Mouse (Mus musculus): ENCODE data around the gene Decr2. TPM values are rescaled to one million over a fixed set of nuclear protein-coding genes. Genes with fewer than 3 reads are reported as not detected.
A peak's percentile ranks its signal among the peaks of the same experiment; 100 is the strongest.
"Not testable (repeated sequence)": the region's sequence is repeated elsewhere in the genome, so short reads cannot be mapped to it uniquely, and the experiment has no call there.

The Decr2 gene
- polyA plus RNA-seq, 1 experiment from 2014 or later = 28.8 TPM

DNA sequence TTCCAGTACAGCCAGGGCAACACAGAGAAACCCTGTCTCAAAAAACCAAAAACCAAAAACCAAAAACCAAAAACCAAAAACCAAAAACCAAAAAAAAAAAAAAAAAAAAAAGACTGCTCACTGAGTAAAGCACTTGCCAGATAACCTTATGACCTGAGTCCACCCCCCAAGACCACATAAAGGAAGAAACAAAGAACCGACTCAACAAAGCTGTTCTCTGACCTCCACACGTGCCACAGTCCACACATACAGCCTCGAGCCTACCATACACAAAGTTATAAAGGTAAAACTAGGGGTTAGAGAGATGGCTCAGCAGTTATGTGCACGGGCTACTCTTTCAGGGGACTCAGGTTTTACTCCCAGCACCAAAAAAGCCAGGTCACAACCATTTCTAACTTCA lies 37.4 kb downstream of the Decr2 start:
- no peak overlapping the region for H3K4me3 ChIP-seq (replicated peaks; ENCODE audit: low read length)
- no peaks in the 10 kb centered on the region for H3K9me3 ChIP-seq (ENCODE audit: control insufficient read depth, low read length)
- WGBS = 90% methylated on average over 4 of the region's 4 CpGs
- H3K36me3 ChIP-seq (replicated peaks; ENCODE audit: control insufficient read depth, insufficient read depth) = peaks cover 29% of the 10 kb centered on the region
- no peak overlapping the region for H3K9ac ChIP-seq
- ATAC-seq (ENCODE audit: low FRiP score) (no peak), DNase-seq (ENCODE audit: low spot score) (no peak)
- no peak overlapping the region for H3K4me2 ChIP-seq (replicated peaks)
- no peak overlapping the region for H3K27ac ChIP-seq
- no peaks in the 10 kb centered on the region; the same call in 1 of the 2 replicates for H3K4me1 ChIP-seq (replicated peaks; ENCODE audit: control insufficient read depth, insufficient read depth, low read length)
- no peaks in the 10 kb centered on the region for H3K27me3 ChIP-seq (ENCODE audit: control insufficient read depth, insufficient read depth, low read length)

DNA sequence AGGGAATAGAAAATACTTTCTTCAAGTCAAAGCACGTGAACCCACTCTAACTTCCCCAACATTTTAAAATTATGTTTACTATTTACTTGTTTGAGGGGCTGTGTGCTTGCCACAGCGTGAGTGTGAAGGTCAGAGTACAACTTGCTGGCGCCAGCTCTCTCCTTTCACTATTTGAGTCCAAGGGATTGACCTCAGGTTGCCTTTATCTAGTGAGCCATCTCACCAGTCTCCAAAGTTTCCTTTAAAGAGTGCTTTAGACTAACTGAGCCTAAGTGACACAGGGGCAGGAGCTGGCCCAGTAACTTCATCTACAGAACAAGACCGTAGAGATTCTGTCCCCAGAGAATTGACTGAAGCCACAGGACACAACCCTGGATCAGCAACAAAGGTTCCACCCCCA lies 38.1 kb downstream of the Decr2 start:
- WGBS = 94% methylated on average over 4 of the region's 4 CpGs
- Histone ChIP-seq H3K4me1 (replicated peaks; ENCODE audit: control insufficient read depth, insufficient read depth, low read length) (no peaks in the 10 kb centered on the region; the same call in 1 of the 2 replicates), H3K9ac (no peak overlapping the region), H3K9me3 (ENCODE audit: control insufficient read depth, low read length) (no peaks in the 10 kb centered on the region), H3K27me3 (ENCODE audit: control insufficient read depth, insufficient read depth, low read length) (no peaks in the 10 kb centered on the region), H3K4me2 (replicated peaks) (no peak overlapping the region), H3K4me3 (replicated peaks; ENCODE audit: low read length) (no peak overlapping the region), H3K27ac (no peak overlapping the region), H3K36me3 (replicated peaks; ENCODE audit: control insufficient read depth, insufficient read depth) (peaks cover 27% of the 10 kb centered on the region)
- DNase-seq (ENCODE audit: low spot score) = no peak
- ATAC-seq (ENCODE audit: low FRiP score) = no peak

DNA sequence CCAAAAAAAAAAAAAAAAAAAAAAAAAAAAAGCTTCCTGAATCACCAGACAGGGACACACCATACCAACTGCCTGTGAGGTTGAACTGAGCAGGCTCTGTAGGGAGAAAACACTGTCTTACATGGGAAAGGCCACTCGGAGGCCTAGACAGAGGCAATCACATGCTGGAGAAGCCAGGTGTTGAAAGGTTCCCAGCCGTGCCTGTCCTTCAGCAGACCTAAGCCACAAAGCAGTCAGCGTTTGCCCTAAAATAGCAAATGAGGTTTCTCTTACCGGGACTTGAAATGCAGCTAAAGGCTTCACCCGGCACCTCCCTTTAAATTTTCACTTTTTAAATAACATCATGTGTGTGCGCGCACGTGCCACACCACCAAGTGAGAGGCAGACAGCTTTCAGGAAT lies 42.0 kb downstream of the Decr2 start:
- H3K36me3 ChIP-seq (replicated peaks; ENCODE audit: control insufficient read depth, insufficient read depth) = 0 out of 2 replicates have a peak, but pooled peaks cover 4% of the 10 kb centered on the region
- WGBS = 91% methylated on average over 8 of the region's 8 CpGs
- H3K9me3 ChIP-seq (ENCODE audit: control insufficient read depth, low read length) = no peaks in the 10 kb centered on the region
- no peak for DNase-seq (ENCODE audit: low spot score)
- H3K4me1 ChIP-seq (replicated peaks; ENCODE audit: control insufficient read depth, insufficient read depth, low read length) = peaks cover 9% of the 10 kb centered on the region; the same call in 1 of the 2 replicates
- no peak overlapping the region for H3K9ac ChIP-seq
- H3K27me3 ChIP-seq (ENCODE audit: control insufficient read depth, insufficient read depth, low read length) = no peaks in the 10 kb centered on the region
- H3K4me2 ChIP-seq (replicated peaks) = no peak overlapping the region
- no peak for ATAC-seq (ENCODE audit: low FRiP score)
- no peak overlapping the region for H3K4me3 ChIP-seq (replicated peaks; ENCODE audit: low read length)
- H3K27ac ChIP-seq = no peak overlapping the region

DNA sequence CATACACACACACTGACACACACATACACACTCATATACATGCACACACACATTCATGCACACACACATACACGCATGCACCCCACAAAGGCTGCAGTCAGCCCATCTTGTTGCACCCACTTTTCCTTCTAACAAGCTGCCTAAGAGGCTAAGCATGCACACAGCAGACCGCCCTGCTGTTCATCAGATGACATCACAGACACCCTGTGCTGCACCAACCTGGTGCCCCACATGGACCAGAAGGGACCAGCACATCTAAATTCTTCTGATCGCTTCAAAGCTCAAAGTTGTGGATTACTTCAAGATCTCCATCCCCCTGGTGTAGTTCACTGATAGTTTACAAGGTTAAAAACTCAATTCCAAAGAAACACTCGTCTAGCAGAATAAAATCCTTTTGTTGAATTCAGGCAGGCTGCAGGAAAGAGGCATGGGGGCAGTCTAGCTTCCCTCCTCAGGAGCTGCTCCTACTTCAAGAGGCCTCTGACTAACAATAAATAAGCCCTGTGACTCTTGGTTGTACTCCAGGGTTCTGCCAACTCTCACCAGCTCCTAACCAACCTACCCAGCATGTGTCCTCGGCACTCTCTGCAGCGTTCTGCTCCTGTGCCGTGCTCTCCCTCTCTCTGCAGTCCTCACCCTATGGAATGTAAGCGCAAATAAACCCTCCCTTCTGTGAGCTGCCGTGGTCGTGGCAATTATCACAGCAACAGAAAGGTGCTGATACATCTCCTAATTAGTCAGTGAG lies 43.7 kb downstream of the Decr2 start:
- ATAC-seq (ENCODE audit: low FRiP score) (no peak), DNase-seq (ENCODE audit: low spot score) (no peak)
- no peak overlapping the region for H3K4me3 ChIP-seq (replicated peaks; ENCODE audit: low read length)
- H3K4me2 ChIP-seq (replicated peaks) = no peak overlapping the region
- H3K27ac ChIP-seq = no peak overlapping the region
- 63% methylated on average over 10 of the region's 10 CpGs for WGBS
- 0 out of 2 replicates have a peak, but pooled peaks cover 4% of the 10 kb centered on the region for H3K36me3 ChIP-seq (replicated peaks; ENCODE audit: control insufficient read depth, insufficient read depth)
- H3K9ac ChIP-seq = no peak overlapping the region
- H3K4me1 ChIP-seq (replicated peaks; ENCODE audit: control insufficient read depth, insufficient read depth, low read length) = peaks cover 21% of the 10 kb centered on the region; the same call in 1 of the 2 replicates
- H3K27me3 ChIP-seq (ENCODE audit: control insufficient read depth, insufficient read depth, low read length) = no peaks in the 10 kb centered on the region
- no peaks in the 10 kb centered on the region for H3K9me3 ChIP-seq (ENCODE audit: control insufficient read depth, low read length)

DNA sequence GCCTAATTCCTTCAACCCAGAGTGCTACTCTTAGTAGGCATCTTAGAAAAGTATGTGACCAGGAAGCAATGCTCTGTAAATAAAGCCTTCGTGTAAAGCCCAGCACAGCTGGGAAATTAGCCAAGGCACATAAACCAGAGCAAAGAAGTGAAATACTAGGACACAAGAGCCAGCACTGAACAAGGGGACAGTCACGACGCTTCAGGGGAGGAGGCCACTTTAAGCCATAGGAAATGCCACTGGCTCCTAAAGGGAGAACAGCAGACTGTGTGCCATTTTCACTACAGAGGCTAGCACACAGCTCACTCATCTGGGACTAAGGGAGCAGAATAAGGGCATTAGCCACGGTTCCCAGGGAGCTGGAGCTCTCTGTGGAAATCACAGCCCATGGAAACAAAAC lies 44.9 kb downstream of the Decr2 start:
- no peak overlapping the region for H3K4me3 ChIP-seq (replicated peaks; ENCODE audit: low read length)
- ATAC-seq (ENCODE audit: low FRiP score) = peak; percentile 35; the same call in 1 of the 2 replicates
- H3K9me3 ChIP-seq (ENCODE audit: control insufficient read depth, low read length) = no peaks in the 10 kb centered on the region
- H3K27ac ChIP-seq = no peak overlapping the region; the same call in 1 of the 2 replicates
- no peak overlapping the region for H3K9ac ChIP-seq
- H3K4me2 ChIP-seq (replicated peaks) = no peak overlapping the region
- DNase-seq (ENCODE audit: low spot score) = peak; percentile 28
- peaks cover 25% of the 10 kb centered on the region; the same call in 1 of the 2 replicates for H3K4me1 ChIP-seq (replicated peaks; ENCODE audit: control insufficient read depth, insufficient read depth, low read length)
- H3K36me3 ChIP-seq (replicated peaks; ENCODE audit: control insufficient read depth, insufficient read depth) = 0 out of 2 replicates have a peak, but pooled peaks cover 1% of the 10 kb centered on the region
- 38% methylated on average over 4 of the region's 4 CpGs for WGBS
- H3K27me3 ChIP-seq (ENCODE audit: control insufficient read depth, insufficient read depth, low read length) = no peaks in the 10 kb centered on the region

DNA sequence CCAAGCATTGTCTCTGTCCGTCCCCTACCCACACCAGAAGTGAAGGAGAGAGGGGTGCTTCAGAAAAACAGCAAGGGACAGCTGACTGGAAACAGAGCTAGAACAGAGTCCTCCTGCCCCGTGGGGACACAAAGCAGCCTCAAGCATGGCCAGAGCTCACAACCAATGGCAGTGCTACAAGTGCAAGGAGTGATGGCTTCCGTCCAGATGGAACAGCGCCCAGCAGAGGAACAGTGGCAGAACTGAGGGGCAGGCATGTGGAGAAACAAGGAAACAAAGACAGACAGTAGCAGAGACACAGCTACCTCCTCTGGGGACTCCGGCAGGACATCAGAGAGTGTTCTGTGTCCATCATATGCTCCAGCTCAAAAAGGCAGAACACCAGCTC lies 46.9 kb downstream of the Decr2 start:
- Histone ChIP-seq H3K27me3 (ENCODE audit: control insufficient read depth, insufficient read depth, low read length) (no peaks in the 10 kb centered on the region), H3K36me3 (replicated peaks; ENCODE audit: control insufficient read depth, insufficient read depth) (no peaks in the 10 kb centered on the region), H3K27ac (peak overlapping the region; percentile 89), H3K4me2 (replicated peaks) (peak overlapping the region; percentile 13; the same call in 1 of the 2 replicates), H3K4me1 (replicated peaks; ENCODE audit: control insufficient read depth, insufficient read depth, low read length) (peaks cover 25% of the 10 kb centered on the region; the same call in 1 of the 2 replicates), H3K9me3 (ENCODE audit: control insufficient read depth, low read length) (no peaks in the 10 kb centered on the region), H3K9ac (0 out of 2 replicates have a peak overlapping the region, but pooled peaks have one; percentile 17), H3K4me3 (replicated peaks; ENCODE audit: low read length) (no peak overlapping the region)
- ATAC-seq (ENCODE audit: low FRiP score) (peak; percentile 84), DNase-seq (ENCODE audit: low spot score) (peak; percentile 75)
- 44% methylated on average over 5 of the region's 5 CpGs for WGBS

DNA sequence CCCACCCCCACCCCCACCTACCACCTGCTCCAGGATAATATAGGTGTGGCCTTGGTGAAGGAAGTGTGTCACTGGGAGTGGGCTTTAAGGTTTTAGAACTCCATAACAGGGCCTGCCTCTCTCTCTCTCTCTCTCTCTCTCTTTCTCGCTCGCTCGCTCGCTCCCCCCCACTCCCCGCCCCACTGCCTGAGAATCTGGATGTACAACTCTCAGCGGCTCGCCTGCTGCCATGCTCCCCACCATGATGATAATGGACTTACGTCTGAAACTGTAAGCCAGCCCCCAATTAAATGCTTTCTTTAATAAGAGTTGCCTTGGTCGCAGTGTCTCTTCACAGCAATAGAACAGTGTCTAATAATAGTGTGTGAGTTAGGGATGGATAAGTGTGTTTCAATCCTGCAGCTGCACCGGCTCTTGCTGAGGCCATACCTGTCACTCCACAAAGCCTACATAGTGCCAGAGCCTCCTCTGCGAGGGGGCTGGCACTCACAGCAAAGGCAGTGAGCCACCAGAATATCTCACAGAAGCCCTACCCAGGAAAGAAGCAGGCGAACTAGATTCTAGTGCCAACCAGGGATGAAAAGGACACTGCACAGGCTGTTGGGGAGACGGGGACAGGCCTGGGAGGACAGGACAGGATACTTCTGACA lies 47.4 kb downstream of the Decr2 start:
- peaks cover 25% of the 10 kb centered on the region; the same call in 1 of the 2 replicates for H3K4me1 ChIP-seq (replicated peaks; ENCODE audit: control insufficient read depth, insufficient read depth, low read length)
- ATAC-seq (ENCODE audit: low FRiP score) (peak; percentile 63; the same call in 1 of the 2 replicates), DNase-seq (ENCODE audit: low spot score) (no peak)
- no peaks in the 10 kb centered on the region for H3K36me3 ChIP-seq (replicated peaks; ENCODE audit: control insufficient read depth, insufficient read depth)
- H3K4me3 ChIP-seq (replicated peaks; ENCODE audit: low read length) = no peak overlapping the region
- no peaks in the 10 kb centered on the region for H3K27me3 ChIP-seq (ENCODE audit: control insufficient read depth, insufficient read depth, low read length)
- 0 out of 2 replicates have a peak overlapping the region, but pooled peaks have one; percentile 17 for H3K9ac ChIP-seq
- peak overlapping the region; percentile 13; the same call in 1 of the 2 replicates for H3K4me2 ChIP-seq (replicated peaks)
- no peaks in the 10 kb centered on the region for H3K9me3 ChIP-seq (ENCODE audit: control insufficient read depth, low read length)
- WGBS = 59% methylated on average over 13 of the region's 13 CpGs
- H3K27ac ChIP-seq = peak overlapping the region; percentile 89

DNA sequence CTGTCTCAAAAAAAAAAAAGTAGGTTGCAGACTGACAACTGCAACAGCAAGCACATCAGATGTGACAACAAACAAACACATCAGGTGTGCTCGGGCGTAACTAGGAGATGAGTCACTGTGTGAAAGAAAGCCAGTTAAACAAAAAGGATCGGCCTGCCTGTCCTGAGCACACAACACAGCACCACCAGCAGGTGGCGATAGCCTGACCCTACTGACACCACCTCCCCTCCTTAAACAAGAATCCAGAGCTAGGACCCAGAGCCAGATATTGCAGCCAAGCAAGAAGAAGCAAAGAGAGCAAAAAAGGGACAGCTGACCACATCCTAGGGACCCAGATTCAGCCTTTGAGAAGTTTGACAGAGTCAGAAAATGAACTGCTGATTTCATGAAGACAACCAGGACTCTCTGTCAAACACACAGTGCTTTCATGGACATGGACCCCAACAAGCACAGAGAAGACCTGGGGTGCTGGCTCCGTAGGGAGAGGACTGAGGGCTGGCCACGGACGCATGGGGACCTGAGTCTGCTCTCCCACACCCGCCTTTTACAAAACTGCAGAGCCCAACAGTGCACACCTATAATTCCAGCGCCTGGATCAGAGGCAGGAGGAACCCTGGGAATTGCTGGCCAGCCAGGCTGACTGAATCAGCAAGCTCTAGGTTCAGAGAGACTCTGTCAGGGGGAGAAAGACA lies 48.9 kb downstream of the Decr2 start:
- peaks cover 25% of the 10 kb centered on the region; the same call in 1 of the 2 replicates for H3K4me1 ChIP-seq (replicated peaks; ENCODE audit: control insufficient read depth, insufficient read depth, low read length)
- no peaks in the 10 kb centered on the region for H3K27me3 ChIP-seq (ENCODE audit: control insufficient read depth, insufficient read depth, low read length)
- DNase-seq (ENCODE audit: low spot score) = peak; percentile 49
- ATAC-seq (ENCODE audit: low FRiP score) = no peak
- H3K36me3 ChIP-seq (replicated peaks; ENCODE audit: control insufficient read depth, insufficient read depth) = peaks cover 4% of the 10 kb centered on the region
- no peaks in the 10 kb centered on the region for H3K9me3 ChIP-seq (ENCODE audit: control insufficient read depth, low read length)
- H3K9ac ChIP-seq = no peak overlapping the region
- WGBS = 54% methylated on average over 9 of the region's 9 CpGs
- H3K4me2 ChIP-seq (replicated peaks) = no peak overlapping the region
- no peak overlapping the region for H3K4me3 ChIP-seq (replicated peaks; ENCODE audit: low read length)
- H3K27ac ChIP-seq = no peak overlapping the region

DNA sequence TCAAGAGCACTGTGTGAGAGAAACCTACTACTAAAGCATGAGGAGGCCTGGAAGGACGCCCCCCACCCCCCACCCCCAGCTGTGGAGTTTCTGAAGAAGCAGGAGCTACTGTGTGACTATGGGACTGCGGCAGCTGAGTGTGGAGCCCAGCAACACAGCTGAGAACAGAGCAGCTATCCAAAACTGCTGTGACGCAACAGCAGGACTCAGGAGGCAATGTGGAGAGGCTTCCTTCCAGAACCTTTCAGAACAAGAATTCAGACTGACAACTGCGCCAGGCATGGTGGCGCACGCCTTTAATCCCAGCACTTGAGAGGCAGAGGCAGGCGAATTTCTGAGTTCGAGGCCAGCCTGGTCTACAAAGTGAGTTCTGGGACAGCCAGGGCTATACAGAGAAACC lies 49.4 kb downstream of the Decr2 start:
- ATAC-seq (ENCODE audit: low FRiP score); H3K9me3 ChIP-seq (ENCODE audit: control insufficient read depth, low read length); H3K4me3 ChIP-seq (replicated peaks; ENCODE audit: low read length); H3K36me3 ChIP-seq (replicated peaks; ENCODE audit: control insufficient read depth, insufficient read depth); H3K4me2 ChIP-seq (replicated peaks); H3K9ac ChIP-seq; H3K27me3 ChIP-seq (ENCODE audit: control insufficient read depth, insufficient read depth, low read length); DNase-seq (ENCODE audit: low spot score); H3K27ac ChIP-seq: not testable (repeated sequence)
- H3K4me1 ChIP-seq (replicated peaks; ENCODE audit: control insufficient read depth, insufficient read depth, low read length) = peaks cover 25% of the 10 kb centered on the region; the same call in 1 of the 2 replicates
- whole genome bisulfite sequencing = 90% methylated on average over 8 of the region's 8 CpGs

Measured in hindbrain, embryonic 14.5 days (tissue).